Mouse (Mus musculus) kidney, adult 2 months (tissue): ENCODE data around the gene Egr2. TPM values are rescaled to one million over a fixed set of nuclear protein-coding genes. Genes with fewer than 3 reads are reported as not detected.

ENCODE experiments used
- DNase-seq: peaks from one replicate; pipeline ENCODE4 v3.0.0; 2021
- H3K27ac ChIP-seq: fragments of 200-500 bp; 2 replicates; pipeline ENCODE4 v1.5.1; 2012; ENCODE audit warnings: low read depth, low read length, control low read depth, inconsistent platforms; ENCODE audit not compliant: insufficient read depth
- H3K27me3 ChIP-seq: fragments of 200-500 bp; replicated peaks from 2 replicates; pipeline ENCODE4 v1.6.1; 2012; ENCODE audit warnings: mild to moderate bottlenecking, moderate library complexity, low read length, inconsistent platforms; ENCODE audit not compliant: control insufficient read depth, insufficient read depth
- H3K36me3 ChIP-seq: fragments of 200-500 bp; 2 replicates; pipeline ENCODE4 v1.6.1; 2012; ENCODE audit warnings: mild to moderate bottlenecking, moderate library complexity, low read length, inconsistent platforms; ENCODE audit not compliant: control insufficient read depth, insufficient read depth
- H3K4me1 ChIP-seq: fragments of 200-500 bp; 2 replicates; pipeline ENCODE4 v1.6.1; 2011; ENCODE audit warnings: low read length; ENCODE audit not compliant: control insufficient read depth, insufficient read depth
- H3K4me3 ChIP-seq: fragments of 200-500 bp; 2 replicates; pipeline ENCODE4 v1.5.1; 2011; ENCODE audit warnings: mild to moderate bottlenecking, low read depth, low read length, control low read depth; ENCODE audit not compliant: insufficient read depth
- CTCF ChIP-seq: fragments of 200-500 bp; conservative IDR thresholded peaks from 2 replicates; pipeline ENCODE4 v1.5.1; 2011; ENCODE audit warnings: low read depth, mild to moderate bottlenecking, control low read depth, low read length, moderate library complexity, mixed read lengths; ENCODE audit not compliant: insufficient read depth, insufficient read length
- POLR2A ChIP-seq: fragments of 200-500 bp; IDR thresholded peaks from one replicate; pipeline ENCODE4 v1.6.1; 2011; ENCODE audit warnings: low read depth, low read length, control low read depth
- WGBS: fragments of 180-500 bp; shearing (Covaris S2); methylation state at CpG from one replicate; pipeline ENCODE4 v1.1.7; 2018; 5-methylcytosine and 5-hydroxymethylcytosine counted together
- polyA plus RNA-seq: library from polyadenylated mRNA; depleted of rRNA; stranded (reverse); fragments of >200 nt; gene quantifications from 2 replicates; pipeline ENCODE4 v1.2.3, GENCODE M21; 2012

Gene Egr2
- polyA plus RNA-seq, 1 experiment, result 1.8 TPM

DNA sequence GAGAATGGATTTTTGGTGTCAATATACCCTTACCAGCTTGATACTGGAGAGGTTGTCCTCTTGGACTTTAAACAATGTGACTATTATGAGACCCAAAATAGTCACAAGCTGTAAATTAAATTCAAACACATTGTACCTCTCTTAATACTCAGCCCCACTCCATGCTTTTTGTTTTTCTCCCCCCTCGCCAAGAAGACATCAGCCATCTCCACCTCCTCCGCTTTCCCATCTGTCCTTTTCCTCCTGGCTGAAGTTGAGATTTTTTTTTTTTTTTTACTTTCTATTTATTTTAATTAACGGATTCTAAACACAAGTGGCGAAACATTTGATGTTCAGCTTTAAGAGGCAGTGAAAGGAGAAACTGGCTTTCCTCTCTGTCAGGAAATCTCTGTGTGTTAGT lies 22.8 kb downstream of the Egr2 start:
- TF ChIP-seq CTCF (no peak), POLR2A (no peak)
- H3K27ac ChIP-seq, result no peak overlapping the region
- H3K4me1 ChIP-seq, result no peaks in the 10 kb centered on the region
- WGBS, result 76% methylated on average over 4 of the region's 4 CpGs
- no peaks in the 10 kb centered on the region for H3K36me3 ChIP-seq
- H3K4me3 ChIP-seq, result no peak overlapping the region
- no peak for DNase-seq
- no peaks in the 10 kb centered on the region; the same call in 1 of the 2 replicates for H3K27me3 ChIP-seq

DNA sequence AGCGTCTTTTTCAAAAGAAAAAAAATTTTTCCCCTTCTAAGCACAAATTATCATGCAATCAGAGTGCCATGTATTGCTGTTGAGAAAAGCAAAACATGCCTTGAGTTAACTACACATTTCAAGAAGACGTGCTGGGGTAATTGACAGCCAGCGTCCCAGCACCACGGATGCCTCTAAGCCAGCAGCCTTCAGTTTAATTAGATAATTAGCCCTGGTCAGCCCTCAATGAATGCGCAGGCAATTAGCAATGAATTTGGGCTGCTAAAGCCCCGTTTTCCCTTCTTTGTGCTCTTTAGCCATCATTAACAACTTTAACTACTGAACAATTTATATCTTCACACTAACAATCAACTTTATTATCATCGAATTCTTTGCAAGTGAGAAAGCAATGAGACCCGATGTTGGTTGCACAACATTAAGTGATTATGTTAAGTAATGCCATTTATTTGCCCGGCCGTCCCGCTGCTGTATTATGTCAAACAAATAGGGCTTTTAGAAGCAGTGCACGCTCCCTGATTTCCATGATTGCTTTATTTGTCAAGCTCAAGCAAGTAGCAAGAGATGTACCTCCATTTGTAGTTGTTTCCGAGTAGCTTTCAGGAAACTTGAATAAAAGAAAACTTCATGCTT lies 24.6 kb downstream of the Egr2 start:
- no peak overlapping the region for H3K4me3 ChIP-seq
- WGBS, result 58% methylated on average over 13 of the region's 13 CpGs
- DNase-seq, result no peak
- no peak overlapping the region for H3K27ac ChIP-seq
- no peak for TF ChIP-seq POLR2A
- H3K36me3 ChIP-seq, result no peaks in the 10 kb centered on the region
- H3K4me1 ChIP-seq, result no peaks in the 10 kb centered on the region
- no peaks in the 10 kb centered on the region; the same call in 1 of the 2 replicates for H3K27me3 ChIP-seq

DNA sequence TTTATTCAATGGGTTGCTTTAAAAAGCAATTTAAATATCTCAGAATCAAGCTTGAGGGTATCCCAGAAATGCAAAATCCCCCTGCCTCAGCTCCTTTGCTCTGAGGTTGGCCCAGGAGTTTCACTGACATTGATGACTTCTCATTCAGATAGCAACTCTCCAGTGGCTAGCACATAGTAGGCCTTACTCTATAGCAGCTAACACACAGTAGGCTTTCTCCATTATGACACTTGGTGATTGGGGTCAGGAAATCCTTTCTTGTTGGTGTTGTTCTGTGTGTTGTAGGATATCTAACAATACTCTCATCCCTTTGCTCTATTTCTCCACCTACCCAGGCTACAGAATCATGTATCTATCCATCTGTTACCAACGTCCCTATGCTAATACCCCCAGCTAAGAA lies 25.9 kb downstream of the Egr2 start:
- Histone ChIP-seq H3K27me3 (no peaks in the 10 kb centered on the region; the same call in 1 of the 2 replicates), H3K4me1 (no peaks in the 10 kb centered on the region), H3K4me3 (no peak overlapping the region), H3K36me3 (no peaks in the 10 kb centered on the region), H3K27ac (no peak overlapping the region)
- no peak for TF ChIP-seq CTCF
- no peak for TF ChIP-seq POLR2A
- 64% methylated on average over 1 of the region's 1 CpGs for WGBS
- no peak for DNase-seq

DNA sequence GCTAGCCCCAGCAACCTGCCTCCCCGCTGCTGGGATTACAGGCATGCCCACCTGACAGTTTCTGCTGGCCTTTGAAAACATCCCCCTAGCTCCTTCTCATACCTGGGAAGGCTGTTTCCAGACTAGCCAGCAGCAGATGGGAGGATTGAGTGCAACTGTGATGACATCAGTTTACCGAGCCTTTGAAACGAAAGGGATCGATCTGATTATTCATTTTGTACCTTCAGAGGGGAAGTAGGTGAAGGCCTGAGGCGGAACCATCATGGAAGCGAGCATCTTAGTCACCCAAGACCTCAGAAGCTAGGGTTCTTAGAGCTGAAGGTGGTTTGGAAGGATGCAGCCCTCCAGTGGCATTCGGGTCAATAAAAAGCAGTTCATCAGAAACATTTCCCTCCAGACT lies 29.2 kb downstream of the Egr2 start:
- H3K36me3 ChIP-seq, result no peaks in the 10 kb centered on the region
- H3K27me3 ChIP-seq, result no peaks in the 10 kb centered on the region
- no peak overlapping the region for H3K27ac ChIP-seq
- H3K4me1 ChIP-seq, result no peaks in the 10 kb centered on the region
- WGBS, result 93% methylated on average over 7 of the region's 7 CpGs
- H3K4me3 ChIP-seq, result no peak overlapping the region
- no peak for TF ChIP-seq CTCF
- no peak for TF ChIP-seq POLR2A
- no peak for DNase-seq

DNA sequence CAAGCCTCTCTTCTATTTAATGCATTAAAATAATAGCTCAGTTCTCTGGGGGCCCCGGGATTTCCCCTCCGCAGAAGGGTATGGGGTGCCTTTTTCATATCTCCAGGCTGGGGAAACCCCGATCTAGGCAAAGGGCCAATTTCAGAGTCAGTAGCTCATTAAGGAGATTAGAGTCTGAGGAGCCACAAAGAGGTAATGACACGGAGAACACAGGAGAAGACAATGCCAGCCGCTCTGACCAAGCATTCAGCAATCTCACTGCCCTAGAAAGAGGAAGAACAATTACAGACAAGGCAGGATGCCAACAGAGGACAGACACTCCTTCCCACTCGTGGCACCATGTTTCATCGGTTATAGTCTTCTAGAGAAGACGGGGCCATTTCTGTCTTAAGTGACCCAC lies 30.8 kb downstream of the Egr2 start:
- DNase-seq, result no peak
- WGBS, result 68% methylated on average over 8 of the region's 8 CpGs
- TF ChIP-seq POLR2A (no peak), CTCF (no peak)
- no peaks in the 10 kb centered on the region for H3K27me3 ChIP-seq
- no peaks in the 10 kb centered on the region for H3K4me1 ChIP-seq
- H3K27ac ChIP-seq, result no peak overlapping the region
- no peaks in the 10 kb centered on the region for H3K36me3 ChIP-seq
- H3K4me3 ChIP-seq, result no peak overlapping the region

DNA sequence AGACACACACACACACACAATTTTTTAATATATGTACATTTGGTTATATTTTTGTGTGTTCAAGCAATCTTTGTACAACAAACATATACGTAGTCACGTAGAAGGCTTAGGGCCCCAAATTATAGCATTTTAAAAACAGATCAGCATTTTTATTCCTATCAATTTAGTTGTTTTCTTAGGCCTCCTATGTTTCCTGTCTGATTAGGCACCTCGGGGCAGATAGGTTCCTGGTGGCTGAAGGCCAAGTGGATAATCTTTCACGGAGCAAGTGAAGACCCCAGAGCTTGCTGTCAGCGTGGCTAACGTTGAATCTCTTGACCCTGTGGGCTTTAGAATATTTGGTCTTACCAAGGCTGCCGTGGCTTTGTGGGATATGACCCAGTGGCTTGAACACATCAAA lies 34.3 kb downstream of the Egr2 start:
- no peak for DNase-seq
- WGBS, result 60% methylated on average over 7 of the region's 7 CpGs
- TF ChIP-seq POLR2A, result no peak
- TF ChIP-seq CTCF, result no peak

DNA sequence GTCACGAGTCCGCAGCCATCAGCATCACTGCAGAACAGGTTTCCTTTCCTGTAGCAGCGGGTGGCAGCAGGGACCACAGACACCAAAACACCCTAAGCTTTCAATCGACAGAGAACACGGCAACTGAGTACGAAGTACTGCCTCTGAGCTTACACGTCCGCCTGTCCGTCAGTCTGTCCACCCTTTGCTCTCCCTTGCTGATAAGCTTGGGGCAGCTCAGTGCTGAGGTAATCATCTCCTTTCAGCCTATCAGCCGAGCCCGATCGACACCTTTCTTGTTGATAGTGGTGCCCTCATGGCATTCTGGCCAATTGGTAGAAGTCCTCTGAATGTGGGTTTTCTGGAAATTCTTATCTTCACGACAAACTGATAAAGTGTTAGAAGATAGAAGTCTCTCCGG lies 36.2 kb downstream of the Egr2 start:
- no peaks in the 10 kb centered on the region for H3K36me3 ChIP-seq
- no peaks in the 10 kb centered on the region for H3K27me3 ChIP-seq
- no peak overlapping the region for H3K27ac ChIP-seq
- DNase-seq, result no peak
- H3K4me3 ChIP-seq, result no peak overlapping the region
- no peaks in the 10 kb centered on the region for H3K4me1 ChIP-seq
- TF ChIP-seq CTCF (no peak), POLR2A (no peak)
- 96% methylated on average over 14 of the region's 14 CpGs for WGBS

More for the DNA sequence above, 34.3 kb downstream of the Egr2 start:
- no peaks in the 10 kb centered on the region for H3K27me3 ChIP-seq
- no peaks in the 10 kb centered on the region for H3K36me3 ChIP-seq
- no peaks in the 10 kb centered on the region for H3K4me1 ChIP-seq
- no peak overlapping the region for H3K27ac ChIP-seq
- no peak overlapping the region for H3K4me3 ChIP-seq

DNA sequence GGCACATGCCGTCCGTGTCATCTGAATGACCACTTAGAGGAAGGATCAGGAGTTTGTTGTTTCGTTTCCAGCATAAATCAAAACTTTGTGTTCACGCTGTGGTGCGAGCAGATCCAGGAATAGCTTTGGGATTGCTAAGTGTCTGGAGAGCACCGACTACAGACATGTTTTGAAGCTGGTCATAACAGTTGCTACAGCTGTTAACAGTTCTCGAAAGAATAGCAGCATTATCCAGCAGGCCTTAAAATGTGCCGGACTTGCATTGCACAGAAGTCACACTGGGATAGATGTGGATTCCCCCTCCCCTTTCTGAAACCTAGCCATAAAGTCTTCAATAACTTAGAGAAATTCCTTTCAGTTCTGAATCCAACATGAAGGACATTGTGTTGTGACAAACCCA lies 38.0 kb downstream of the Egr2 start:
- TF ChIP-seq POLR2A (no peak), CTCF (no peak)

More for the DNA sequence above, 38.0 kb downstream of the Egr2 start:
- Histone ChIP-seq H3K27ac (no peak overlapping the region), H3K27me3 (no peaks in the 10 kb centered on the region), H3K36me3 (no peaks in the 10 kb centered on the region), H3K4me1 (no peaks in the 10 kb centered on the region), H3K4me3 (no peak overlapping the region)
- DNase-seq, result no peak
- WGBS, result 69% methylated on average over 8 of the region's 8 CpGs
